Mouse (Mus musculus): ENCODE results near the gene Gm20828.
"Not testable (repeated sequence)": the region's sequence is repeated elsewhere in the genome, so short reads cannot be mapped to it uniquely, and the experiment has no call there.

The Gm20828 gene

GRCm38 (mm10) chrY:11199274-11199673 lies at the start of gene Gm20828:
TSS of gene Gm20828 (minus strand) at chrY:11199374.
- DNase-seq (ENCODE audit: low spot score in 2 of 2), result not testable (repeated sequence)
